Mouse (Mus musculus) adrenal gland, adult 8-10 months (tissue): ENCODE measurements around the gene Nbas. TPM values are rescaled to one million over a fixed set of nuclear protein-coding genes. Genes with fewer than 3 reads are reported as not detected.
A peak's percentile ranks its signal among the peaks of the same experiment; 100 is the strongest.

Source experiments
- DNase-seq: peaks from one replicate; pipeline ENCODE4 v3.0.0; 2022
- total RNA-seq, 4 experiments: library from RNA; stranded (reverse); gene quantifications; 2 replicates each; pipeline ENCODE4 v1.2.4; 2022

The Nbas gene
- 10 to 100 TPM; 30.2 to 37.3 (median 34.0) TPM for total RNA-seq

- peak; percentile 77 for DNase-seq
Measured at GRCm38 (mm10) chr12:13268826-13269449, at the start of gene Nbas. TSS of gene Nbas (plus strand) at chr12:13269133.

- no peak for DNase-seq
Measured at GRCm38 (mm10) chr12:13242453-13242852, 26.5 kb upstream of the Nbas start.

- DNase-seq: peak; percentile 51
Measured at GRCm38 (mm10) chr12:13248691-13249572, 20.0 kb upstream of the Nbas start, which contains the start of gene Ddx1. TSS of gene Ddx1 (minus strand) at chr12:13249213.

- no peak for DNase-seq
Measured at GRCm38 (mm10) chr12:13249573-13249919, 19.4 kb upstream of the Nbas start.

- DNase-seq: no peak
Measured at GRCm38 (mm10) chr12:13255068-13255467, 13.9 kb upstream of the Nbas start.

- DNase-seq: no peak
Measured at GRCm38 (mm10) chr12:13255701-13256100, 13.2 kb upstream of the Nbas start.

GRCm38 (mm10) chr12:13268412-13268811, 521 bp upstream of the Nbas start:
- DNase-seq: no peak

- DNase-seq: no peak
Measured at GRCm38 (mm10) chr12:13269570-13270390, 847 bp downstream of the Nbas start.

GRCm38 (mm10) chr12:13291453-13291852, 22.5 kb downstream of the Nbas start:
- DNase-seq: no peak

- DNase-seq: no peak
Measured at GRCm38 (mm10) chr12:13293421-13293881, 24.5 kb downstream of the Nbas start.

GRCm38 (mm10) chr12:13303037-13303436, 34.1 kb downstream of the Nbas start:
- no peak for DNase-seq

GRCm38 (mm10) chr12:13313966-13314365, 45.0 kb downstream of the Nbas start:
- no peak for DNase-seq

GRCm38 (mm10) chr12:13314384-13314783, 45.5 kb downstream of the Nbas start:
- DNase-seq: no peak

- no peak for DNase-seq
Measured at GRCm38 (mm10) chr12:13315081-13315480, 46.1 kb downstream of the Nbas start.

- no peak for DNase-seq
Measured at GRCm38 (mm10) chr12:13342535-13342934, 73.6 kb downstream of the Nbas start.

GRCm38 (mm10) chr12:13356201-13356600, 87.3 kb downstream of the Nbas start:
- DNase-seq: no peak

GRCm38 (mm10) chr12:13356769-13357168, 87.8 kb downstream of the Nbas start:
- no peak for DNase-seq

- DNase-seq: no peak
Measured at GRCm38 (mm10) chr12:13357229-13357628, 88.3 kb downstream of the Nbas start.

- no peak for DNase-seq
Measured at GRCm38 (mm10) chr12:13358849-13359248, 89.9 kb downstream of the Nbas start.

- no peak for DNase-seq
Measured at GRCm38 (mm10) chr12:13360183-13360811, 91.4 kb downstream of the Nbas start.

- DNase-seq: no peak
Measured at GRCm38 (mm10) chr12:13381580-13381979, 112.6 kb downstream of the Nbas start.

GRCm38 (mm10) chr12:13382046-13382445, 113.1 kb downstream of the Nbas start:
- DNase-seq: no peak
